Mouse (Mus musculus): ENCODE results near the gene Polr2b.

Polr2b gene

DNA sequence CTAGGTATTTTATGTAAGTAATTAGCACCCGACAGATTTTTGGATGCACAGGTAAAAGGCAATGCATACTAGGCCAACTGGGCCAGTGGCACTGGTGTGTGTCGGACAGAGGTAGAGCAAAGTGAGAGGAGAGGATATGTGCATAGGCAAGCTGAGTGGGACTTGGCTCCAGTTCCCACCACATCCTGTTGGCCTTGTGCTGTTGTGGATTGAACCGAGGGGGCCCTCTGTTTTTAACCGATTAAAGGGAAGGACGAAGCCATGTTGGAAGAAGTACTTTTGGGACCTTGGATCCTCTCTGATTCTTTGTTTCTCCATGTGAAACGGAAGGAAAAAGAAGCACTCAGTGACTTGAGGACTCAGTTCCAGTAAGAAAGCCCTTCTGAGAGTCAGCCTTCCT lies 78.4 kb downstream of the Polr2b start:
- no peak for DNase-seq (ENCODE audit: low spot score)

DNA sequence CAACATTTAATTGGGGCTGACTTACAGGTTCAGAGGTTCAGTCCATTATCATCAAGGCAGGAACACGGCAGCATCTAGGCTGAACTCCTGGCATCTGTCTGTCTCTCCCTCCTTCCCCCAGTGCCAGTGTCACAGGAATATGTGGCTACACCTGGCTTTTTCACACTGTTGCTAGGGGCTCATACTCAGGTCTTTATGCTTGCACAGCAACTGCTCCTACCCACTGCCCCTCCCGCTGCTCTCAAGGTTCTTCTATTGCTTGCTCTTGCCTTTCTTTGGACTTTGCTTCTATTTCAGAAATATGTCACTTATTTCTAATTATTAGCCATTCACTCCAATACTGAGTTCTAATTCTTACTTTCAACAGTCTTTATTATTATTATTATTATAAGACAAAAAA lies 80.3 kb downstream of the Polr2b start:
- DNase-seq (ENCODE audit: low spot score), result no peak

DNA sequence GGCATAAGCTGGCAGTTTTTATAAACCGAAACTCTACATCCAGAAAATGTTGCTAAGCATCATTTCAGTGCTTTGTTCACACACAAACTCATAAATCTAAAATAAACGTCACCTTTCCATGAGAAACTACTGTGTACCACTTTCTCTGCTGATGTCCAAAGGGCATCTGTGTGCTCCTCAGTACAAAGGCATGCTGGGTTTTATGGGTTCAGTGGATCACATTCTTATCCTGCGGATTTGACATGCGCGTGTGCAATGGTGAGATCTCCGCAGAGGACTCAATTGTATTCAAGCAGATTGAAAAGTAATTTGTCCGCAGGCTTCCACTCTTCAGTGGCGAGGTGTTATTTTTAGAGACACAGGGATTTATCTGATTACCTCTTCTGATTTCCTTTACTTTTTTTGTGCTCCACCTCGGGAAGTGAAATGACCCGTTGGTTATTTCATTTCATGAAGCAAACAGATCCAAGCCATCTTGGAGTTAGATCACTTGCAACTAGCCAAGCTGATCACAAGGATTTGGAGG lies 83.2 kb downstream of the Polr2b start:
- no peak for DNase-seq (ENCODE audit: low spot score)

DNA sequence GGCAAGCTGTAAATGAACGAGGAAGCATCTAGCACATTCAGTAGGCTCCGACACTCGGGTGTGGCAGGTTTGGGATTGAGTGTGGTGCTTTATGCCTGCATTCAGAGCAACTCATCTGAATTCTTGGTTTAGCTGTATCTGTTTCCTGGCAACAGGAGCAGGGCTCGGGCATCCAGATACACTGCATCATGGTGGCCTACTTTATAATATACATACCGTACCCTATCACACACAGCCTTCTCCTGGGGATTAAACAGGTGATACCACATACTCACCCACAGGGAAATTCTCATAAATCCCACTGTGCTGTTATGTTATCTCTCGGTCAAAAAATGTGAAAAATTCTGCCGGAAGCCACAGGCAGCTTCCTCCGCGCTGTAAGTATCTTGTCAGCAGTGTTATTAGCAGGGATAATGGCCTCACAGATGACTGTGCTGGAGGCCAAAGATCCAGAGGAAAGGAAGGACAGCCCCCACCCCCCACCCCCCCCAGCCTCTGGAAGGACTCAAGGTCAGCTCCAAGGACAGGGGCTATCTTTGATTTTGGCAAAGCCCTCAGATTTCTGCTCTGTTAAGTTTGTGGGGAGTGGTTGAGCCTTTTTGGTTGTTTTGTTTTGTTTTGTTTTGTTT lies 84.2 kb downstream of the Polr2b start:
- no peak for DNase-seq (ENCODE audit: low spot score)

DNA sequence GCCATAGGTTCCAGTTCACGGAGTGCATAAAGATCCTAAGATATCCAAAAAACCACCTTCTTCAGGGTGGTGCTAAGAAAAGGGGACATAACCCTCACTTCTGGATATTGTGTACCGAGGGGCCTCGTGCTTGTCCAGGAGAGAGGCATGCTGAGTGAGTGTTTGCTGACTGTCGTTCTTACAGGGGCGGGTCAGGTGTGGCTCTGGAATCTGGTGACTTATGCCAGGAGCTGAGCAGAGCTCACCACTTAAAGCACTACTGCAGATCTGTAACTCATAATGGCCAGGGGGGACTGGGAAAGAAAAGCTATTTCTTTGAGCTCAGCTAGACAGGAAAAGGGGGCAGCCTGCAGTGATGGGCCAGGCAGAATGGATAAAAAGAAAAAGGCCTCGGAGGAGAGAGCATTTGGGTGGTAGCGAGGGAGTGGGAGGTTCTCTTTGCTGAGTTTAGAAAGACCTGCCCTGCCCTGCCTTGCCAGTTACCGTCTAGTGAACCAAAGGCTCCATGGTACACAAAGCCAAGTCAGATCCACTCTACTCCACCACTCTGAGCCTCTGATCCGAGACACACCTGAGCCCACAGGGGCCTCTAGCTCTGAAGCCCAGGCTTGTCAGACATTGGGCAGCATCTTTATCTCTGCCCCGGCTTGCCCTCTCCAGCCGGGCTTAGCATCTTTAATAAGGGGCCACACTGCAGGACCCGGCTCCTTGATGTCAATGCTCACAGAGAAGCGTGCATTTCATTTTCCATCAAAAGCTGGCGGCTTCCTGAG lies 88.5 kb downstream of the Polr2b start:
- DNase-seq (ENCODE audit: low spot score), result no peak
